Mouse (Mus musculus) T-helper 2 cell (primary cell): Measurements from ENCODE around the gene Jarid2.

Experiments used
- in situ Hi-C: fragments of 300-600 bp; cut with MboI, MseI; formaldehyde crosslinking; loops from one replicate; pipeline ENCODE4 v1.15.1; 2025; ENCODE audit warnings: high pct_unique_total_duplicates

Gene Jarid2

DNA sequence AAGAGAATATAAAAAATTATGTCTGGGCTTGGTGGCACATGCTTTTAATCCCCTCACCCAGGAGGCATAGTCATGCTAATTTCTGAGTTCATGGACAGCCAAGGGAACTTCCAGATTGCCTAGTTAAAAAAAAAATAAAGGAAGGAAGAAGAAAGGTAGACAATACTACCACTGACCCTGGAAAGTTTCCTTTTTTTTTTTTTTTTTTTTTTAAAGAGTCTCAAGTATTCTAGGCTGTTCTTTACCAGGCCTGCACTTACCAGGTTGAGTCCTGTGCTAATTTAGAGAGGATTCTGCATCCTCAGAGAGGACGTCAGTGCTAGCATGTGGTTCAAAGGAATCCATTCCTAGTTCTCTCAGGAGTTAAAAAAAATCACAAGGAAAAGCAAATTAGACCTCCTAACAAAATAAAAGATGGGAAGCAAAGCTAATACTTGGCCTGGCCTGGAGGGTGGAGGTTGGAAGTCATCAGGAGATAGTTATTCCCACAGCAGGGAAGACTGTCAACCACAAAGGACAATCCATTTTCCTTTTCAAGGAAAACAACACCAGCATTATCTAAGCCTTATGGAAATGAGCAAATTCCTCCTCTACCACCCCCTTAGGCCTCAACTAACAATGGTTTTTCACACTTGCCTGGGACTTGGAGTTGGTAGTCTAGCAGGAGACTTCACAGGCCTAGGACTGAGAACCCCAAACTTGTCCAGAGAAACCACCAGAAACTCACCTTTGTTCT is 961 bp upstream of the Jarid2 start:
- in situ Hi-C loops, result no loop called here

DNA sequence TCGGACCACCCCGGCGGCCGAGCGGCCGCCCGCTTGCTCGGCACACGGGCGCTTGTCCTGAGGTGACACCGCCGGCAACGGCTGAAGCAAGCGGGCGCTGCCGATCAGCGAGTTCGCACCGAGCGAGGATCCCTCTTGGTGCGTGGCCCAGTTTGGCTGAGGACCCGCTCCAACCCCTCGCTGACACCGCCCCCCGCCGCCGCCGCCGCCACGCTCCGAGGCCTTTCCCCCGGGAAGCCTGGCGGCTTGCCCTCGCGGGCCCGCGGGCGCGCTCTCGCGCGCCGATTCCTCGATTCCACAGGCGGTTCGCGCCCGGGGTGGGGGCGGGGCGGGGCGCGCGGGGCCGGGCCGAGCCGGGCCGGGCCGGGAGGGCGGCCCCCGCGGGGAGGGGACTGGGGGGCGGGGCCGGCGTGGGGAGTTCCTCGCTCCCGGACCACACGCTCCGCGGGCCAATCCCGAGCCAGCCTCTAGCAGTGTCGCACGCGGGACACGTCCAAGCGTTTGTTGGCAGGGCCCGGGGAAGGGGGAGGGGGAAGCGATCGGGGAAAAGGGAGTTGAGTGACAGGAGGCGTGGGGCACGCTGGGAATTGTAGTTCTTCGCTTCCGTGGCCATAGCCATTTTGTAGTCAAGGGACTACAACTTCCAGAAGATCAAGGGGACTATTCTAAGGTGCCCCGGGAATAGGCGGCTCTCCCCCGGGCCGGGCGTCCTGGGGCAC is 1.0 kb downstream of the Jarid2 start:
- in situ Hi-C loops, result loop anchor here (10.0 kb wide), 1 partner anchor 826 kb away; no protein-coding TSS in a partner anchor

DNA sequence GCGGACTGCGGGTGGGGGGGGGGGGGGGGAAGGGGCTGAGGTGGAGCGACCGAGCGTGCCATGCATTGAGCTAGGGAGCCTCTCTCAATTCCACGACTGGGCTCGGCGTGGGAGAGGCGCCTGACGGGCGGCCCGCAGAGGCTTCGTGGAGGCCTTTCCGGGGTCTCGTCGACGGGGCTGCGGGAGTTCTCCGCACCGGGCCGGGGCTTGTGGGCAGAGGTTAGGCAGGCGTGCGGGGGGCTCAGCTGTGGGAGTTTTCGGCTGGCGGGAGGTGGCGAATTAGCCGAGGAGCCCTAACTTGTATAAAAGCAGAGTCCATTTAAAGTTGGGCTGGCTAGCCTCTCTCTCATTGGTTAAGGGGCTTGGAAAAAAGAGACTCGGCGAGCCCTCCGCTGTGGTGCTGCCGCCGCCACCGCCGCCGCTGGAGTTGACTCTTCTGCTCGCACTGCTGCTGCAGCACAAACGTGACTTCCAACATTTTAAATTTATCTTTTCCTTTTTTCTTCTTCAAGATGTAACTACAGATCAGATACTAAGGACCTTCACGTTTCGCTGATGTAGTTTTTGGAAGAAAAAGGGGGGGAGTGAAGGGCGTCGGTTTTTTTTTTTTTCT is 1.8 kb downstream of the Jarid2 start:
- in situ Hi-C loops, result loop anchor here (10.0 kb wide), 1 partner anchor 826 kb away; no protein-coding TSS in a partner anchor

DNA sequence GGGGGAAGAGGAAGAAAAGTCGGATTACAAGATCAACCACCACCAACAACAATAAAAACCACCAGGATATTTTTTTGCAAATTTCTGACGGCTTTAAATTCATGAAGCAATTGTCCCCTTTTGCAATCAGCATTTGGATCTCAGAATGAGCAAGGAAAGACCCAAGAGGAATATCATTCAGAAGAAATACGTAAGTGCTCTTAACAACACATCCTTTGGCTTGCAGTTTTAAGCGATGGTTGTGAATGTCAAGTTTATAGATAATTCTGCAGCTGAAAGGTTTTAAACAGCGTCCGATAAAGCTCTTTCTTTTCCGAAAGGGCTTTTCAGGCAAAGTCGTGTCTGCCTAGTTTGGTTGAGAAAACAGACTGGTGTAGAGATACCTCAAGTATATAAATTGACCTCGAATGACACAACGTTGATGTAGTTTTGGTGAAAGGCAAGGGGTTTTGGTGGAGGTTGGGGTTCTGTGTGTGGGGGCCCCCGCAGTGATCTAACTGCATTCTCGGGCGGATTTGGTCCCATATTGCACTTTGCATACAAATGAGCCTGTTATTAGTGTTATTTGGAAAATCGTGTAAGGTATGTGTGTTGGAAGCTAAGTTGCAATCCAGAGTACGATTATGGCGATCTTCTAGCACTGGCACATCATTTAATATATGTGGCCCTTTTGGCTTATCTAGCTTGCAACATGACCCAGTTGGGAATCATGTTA is 2.6 kb downstream of the Jarid2 start:
- in situ Hi-C loops, result loop anchor here (10.0 kb wide), 1 partner anchor 827 kb away; no protein-coding TSS in a partner anchor

DNA sequence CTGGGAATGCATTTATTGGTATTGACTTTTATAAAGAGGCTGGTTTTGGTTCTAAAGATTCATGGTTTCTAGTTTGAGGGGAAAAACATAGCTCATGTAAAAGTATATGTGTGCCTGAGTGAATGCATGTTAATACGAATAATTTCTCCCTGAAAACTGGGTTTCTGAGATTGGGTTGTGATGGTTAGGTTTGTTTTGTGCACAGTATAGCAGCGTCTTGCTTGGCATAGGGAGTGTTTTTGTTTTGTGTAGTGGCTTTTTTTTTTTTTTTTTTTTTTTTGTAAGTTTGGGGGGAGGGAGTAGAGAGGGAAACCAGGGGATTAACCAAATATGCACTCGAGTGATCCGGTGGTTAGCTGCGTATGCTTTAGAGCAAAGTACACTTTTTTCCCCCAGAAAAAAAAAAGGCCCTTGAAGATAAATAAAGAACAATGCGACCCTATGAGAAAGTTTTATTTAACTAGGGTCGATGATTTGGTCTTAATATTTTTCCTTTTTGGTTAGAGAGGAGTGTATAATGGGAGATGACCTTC is 3.2 kb downstream of the Jarid2 start:
- in situ Hi-C loops, result loop anchor here (10.0 kb wide), 1 partner anchor 828 kb away; no protein-coding TSS in a partner anchor

DNA sequence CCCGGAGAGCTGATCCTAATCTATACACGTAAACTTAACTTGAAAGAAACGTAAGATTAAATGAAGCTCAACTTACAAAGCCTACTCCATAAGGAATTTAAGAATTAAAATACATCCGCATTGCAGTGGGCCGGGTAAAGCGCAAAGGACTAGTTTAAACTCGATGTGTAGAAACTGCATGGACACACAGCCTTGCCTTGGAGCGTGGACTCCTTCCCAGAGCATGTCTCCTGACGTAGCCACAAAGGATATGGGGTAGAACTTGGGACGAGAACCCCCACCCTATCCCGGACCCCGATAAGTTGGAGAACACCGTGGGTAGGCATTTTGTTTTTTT is 3.7 kb downstream of the Jarid2 start:
- in situ Hi-C loops, result loop anchor here (10.0 kb wide), 1 partner anchor 828 kb away; no protein-coding TSS in a partner anchor

DNA sequence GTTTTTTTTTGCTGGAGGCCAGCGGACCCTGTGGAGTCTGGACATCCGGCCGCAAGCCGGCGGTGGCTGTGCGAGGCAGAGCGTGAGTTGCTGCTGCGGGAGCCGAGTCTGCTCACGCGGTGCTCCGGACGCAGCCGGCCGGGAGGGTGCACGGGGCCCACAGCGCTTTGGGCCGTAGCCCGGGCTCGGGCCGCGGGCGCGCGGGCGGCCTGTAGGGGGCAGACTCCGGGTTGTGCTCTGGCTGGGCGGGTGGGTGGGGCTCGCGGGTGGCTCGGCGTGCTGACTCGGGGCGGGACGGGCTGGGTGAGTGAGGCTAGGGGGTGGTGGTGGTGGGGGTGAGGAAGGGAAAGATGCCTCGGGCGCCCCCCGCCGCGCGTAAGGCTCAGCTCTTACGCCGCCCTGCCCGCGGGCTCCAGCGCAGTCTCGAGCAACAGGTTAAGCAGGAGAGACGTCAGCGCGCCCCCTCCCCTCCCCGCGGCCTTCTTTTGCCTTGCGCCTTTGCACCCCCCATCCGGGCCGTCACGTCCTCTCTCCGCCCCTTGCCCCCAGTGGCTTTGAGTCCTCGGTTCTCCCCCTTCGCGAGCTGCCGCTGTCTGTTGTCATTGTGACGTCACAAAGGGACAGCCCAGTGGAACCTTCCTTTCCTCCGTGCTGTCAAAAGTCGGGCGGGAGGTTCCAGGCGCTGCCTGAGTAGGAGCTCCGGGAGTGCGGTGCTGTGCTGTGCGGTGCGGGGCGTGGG is 4.3 kb downstream of the Jarid2 start:
- in situ Hi-C loops, result loop anchor here (10.0 kb wide), 1 partner anchor 829 kb away; no protein-coding TSS in a partner anchor

DNA sequence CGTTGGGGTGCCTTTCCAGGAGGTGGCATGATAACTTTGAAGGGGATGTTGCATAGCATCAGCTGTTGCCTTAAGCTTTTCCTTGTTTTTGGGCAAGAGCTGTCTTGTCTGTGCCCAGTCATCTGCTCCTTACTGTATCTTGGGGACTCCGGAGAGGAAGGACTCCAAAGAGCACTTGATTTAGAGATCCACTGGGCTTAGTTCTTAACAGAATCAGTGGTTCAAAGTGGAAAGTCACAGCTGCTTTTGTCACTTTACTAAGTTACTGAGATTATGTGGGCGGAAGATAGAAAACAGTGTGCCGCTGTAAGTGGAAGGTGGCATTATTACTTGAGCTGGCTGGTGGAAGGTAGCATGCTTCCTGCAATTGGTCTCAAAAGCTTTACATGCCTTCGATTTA is 5.2 kb downstream of the Jarid2 start:
- in situ Hi-C loops, result loop anchor here (10.0 kb wide), 1 partner anchor 830 kb away; no protein-coding TSS in a partner anchor

DNA sequence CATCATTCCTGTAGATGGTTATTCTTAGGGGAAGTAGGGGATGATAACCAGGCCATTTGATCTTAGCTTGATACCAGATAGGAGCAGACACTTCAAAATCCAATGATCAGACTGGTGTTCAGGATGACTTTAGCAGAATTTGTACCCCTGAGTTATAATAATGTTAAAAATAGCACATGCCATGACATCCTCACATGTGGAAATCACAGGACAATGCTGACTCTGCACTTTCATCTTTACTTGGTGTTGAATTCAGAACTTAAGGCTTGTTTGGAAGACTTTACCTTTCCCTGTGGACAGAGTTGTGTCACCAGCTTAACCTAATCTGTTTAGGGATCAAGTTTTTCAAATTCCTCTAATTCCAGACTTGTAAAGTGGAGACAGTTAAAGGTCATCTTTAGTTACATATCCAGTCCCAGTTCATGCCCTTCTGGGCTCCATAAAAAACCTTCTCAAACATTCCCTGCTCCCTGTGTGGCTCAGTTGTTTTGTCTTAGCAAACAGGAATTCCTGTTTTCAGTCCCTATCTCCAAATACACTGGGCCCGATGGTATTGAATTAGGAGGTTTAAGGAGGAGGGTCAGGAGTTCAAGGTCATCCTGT is 5.9 kb downstream of the Jarid2 start:
- in situ Hi-C loops, result loop anchor here (10.0 kb wide), 1 partner anchor 830 kb away; no protein-coding TSS in a partner anchor

DNA sequence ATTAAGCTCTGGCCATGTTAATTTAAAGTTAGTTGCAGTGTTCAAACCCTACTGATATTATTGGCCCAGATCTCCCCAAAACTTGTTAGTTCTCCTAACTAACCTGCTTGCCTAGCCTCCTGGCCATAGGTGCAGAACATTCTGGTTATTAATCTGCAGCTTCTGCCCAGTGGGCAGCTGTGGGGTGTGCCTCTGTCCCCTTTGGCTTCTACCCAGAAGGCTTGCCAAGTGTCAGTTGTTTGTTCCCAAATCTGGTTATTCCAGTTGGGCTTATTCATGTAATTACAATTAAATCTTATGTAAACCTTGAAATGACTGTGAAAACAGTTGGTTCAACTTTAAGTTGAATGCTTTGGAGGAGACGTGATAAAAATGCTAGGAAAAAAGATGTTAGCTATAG is 8.0 kb downstream of the Jarid2 start:
- in situ Hi-C loops, result loop anchor here (10.0 kb wide), 1 partner anchor 832 kb away; no protein-coding TSS in a partner anchor

DNA sequence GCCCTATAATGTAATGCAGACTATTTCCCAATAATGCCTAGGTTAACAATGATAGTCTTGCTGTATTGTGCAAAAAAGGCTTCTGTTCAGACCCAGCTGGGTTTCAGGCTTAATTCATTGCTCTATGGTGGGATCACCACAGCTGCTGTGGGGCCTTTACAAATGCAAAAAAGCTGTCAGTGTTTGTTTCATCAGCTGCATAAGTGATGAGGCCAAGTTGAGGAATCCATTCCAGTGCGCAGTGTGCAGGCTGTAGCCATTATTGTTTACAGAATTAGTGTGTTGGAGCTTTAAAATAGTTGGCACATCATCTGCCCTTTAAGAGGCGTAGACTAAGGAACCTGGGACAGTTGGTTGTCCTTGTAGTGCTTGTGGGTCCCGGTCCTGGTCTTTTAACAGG is 22.5 kb downstream of the Jarid2 start:
- in situ Hi-C loops, result no loop called here

DNA sequence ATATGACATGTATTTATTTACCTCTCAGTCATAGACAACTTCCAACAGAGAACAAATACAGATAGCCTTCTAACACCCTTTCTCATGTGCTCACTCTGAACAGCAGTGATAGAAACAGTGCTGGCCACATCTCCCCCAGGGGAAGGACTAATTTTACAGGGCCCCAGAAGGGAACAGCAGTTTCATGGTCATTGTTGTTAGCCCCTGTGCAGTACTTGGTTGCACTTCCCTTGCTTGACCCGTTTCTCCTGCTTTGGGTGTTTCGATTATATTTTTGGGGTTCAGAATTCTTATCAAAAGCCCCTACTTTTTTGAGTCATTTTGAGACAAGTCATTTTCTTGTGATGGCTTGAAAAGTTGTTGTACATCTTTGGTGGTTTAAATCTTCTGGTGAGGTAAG is 23.9 kb downstream of the Jarid2 start:
- in situ Hi-C loops, result no loop called here

DNA sequence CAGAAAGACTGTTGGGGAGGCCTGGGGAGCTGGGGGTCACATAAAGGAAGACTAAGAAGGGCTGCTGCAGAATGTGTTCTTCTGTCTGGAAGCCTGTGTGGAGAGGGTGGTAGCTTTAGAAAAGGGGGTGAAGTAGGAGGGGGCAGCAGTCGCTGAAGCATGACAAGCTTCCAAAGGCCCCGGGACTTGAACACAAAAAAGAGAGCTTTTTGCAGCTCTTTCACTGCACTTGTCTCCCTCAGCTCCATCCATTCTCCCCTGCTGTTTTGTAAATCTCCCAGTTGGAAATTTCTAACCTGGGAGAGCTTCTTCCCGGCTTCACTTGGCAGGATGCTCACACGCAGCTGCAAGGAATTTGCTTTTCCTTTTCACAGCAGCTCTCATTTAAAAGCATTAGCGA is 26.2 kb downstream of the Jarid2 start:
- in situ Hi-C loops, result no loop called here

DNA sequence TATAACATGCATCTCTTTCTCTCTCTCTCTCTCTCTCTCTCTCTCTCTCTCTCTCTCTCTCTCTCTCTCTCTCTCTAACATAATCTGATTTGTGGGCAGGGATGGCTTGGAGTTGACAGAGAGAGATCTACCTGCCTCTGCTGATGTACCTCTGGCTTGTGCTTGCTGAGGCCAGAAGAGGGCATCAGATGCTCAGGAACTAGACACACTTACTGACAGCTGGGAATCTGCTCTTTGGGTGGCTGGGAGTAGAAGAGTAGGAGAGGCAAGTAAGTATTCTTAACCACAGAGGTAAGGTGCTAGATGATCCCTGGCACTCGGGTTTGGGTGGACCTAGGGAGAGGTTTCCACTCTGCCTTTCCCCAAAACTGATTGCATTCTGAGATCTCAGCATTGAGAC is 29.5 kb downstream of the Jarid2 start:
- in situ Hi-C loops, result no loop called here

DNA sequence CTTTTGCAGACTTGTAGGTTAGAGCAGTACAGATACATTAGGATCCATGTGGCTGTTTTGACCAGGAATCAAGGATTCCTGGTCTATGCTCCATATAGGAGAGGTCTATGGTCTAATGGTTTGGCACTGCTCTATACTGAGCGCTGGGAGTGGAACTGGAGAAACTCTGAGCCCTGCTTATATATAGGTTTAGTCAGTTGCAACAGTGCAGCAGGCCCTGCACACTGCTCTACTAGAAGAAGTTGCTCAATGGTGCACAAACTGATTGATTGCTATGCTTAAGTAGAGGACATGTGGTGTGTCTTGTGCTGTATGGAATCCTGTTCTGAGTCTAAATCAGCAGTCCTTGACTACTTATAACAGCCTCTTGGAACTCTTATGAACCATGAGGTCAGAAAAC is 31.5 kb downstream of the Jarid2 start:
- in situ Hi-C loops, result no loop called here

DNA sequence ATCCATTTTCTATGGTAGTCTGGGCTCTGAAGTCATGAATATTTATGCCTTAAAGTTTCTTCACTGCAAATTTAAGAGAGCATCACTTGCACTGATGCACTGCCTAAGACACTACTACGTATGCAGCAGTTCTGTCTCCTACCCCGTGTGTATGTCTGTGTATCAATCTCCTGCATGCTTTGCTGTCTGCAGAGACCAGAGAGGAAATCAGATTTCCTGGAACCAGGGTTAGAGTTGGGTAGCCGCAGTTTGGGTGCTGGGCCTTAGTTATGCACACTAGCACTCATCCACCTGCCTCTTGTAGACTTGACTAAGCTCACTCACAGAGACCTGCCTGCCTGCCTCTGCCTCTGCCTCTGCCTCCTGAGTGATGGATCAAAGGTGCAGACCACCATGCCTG is 33.8 kb downstream of the Jarid2 start:
- in situ Hi-C loops, result no loop called here

DNA sequence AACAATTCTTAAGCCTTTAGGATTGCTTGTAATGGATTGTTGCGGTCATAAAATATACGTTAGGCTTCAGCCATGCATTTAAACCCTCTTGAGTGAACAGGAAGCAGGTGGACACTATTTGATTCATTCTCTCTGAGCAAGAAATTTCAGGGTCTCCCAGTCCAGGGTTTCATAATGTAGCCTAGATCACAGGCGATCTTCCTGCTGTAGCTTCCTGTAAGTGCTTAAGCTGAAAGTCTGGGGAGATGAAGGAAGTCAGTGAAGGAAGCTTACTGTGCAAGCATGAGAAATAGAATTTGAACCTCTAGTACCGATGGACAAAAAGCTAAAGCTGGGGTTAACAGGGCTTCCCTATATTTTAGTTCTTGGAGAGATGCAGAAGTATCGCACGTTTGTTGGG is 38.5 kb downstream of the Jarid2 start:
- in situ Hi-C loops, result no loop called here

DNA sequence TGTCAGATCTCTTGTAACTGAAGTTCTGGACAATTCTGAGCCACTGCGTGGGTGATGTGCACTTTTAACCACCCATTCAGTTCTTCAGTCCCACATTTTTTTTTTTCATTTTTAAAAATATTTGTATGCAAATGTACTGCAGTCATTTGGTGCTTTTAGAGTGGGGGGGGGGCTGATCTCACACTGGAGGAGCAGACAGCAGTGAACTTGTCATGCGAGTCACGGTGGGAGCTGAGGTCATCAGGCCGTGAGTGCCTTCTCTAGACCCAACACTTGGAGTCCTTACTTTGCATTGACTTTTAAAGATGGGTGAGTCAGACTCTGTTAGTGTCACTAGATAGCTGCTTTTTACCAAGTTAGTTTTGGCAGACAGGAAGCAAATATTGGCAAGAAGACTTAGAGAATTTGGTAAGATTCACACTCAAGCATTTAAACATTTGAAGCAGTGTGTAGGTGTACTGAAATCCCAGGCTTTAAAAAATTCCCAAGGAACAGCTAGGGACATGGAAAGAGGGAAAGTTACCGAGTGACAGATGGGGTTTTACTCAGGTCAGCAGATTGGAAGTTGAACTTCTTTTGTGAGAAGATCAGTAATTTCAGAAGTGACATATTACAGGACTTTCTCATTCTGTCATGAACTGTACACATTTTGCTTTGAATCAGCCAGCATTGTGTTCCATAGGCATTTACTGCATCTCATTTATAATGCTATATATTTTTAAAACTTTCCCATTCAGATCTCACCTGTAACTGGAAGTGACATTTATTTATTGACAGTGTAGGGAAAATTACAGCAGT is 41.7 kb downstream of the Jarid2 start:
- in situ Hi-C loops, result loop anchor here (10.0 kb wide), 1 partner anchor 906 kb away; no protein-coding TSS in a partner anchor

DNA sequence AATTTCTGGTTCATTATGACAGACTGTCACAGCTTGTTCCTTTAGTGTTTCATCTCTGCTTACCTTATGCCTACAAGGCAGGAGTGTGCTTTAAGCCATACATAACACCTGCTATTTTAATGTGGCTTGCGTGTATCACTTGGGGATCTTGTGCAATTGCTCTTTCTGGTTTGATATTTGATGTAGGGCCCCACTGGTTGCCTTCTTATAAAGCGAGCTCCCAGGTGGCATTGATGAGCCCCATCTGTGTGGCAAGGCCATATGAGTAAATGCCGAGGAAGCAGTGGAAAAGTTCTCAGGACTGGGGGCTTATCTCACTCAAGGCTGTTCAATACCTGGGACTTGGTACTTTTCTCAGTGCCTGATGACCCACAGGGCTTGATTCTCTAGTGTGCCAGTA is 43.5 kb downstream of the Jarid2 start:
- in situ Hi-C loops, result loop anchor here (10.0 kb wide), 1 partner anchor 908 kb away; no protein-coding TSS in a partner anchor
